Mouse (Mus musculus) midbrain, embryonic 14.5 days (tissue): ENCODE measurements around the gene Zfp956. TPM values are rescaled to one million over a fixed set of nuclear protein-coding genes. Genes with fewer than 3 reads are reported as not detected.

Experiments used
- polyA plus RNA-seq: library from polyadenylated mRNA; unstranded; fragments of >200 nt; fragmentation: Nextera tagmentation; extraction: Ambion mirVana; gene quantifications from 2 replicates; pipeline ENCODE4 v1.2.1, GENCODE M21; 2014

Gene Zfp956
- polyA plus RNA-seq, 1 experiment from 2014 or later: 17.9 TPM

Other genes starting within 250 kb of the Zfp956 start
- 107 and 148 TPM in 2 replicates for gene Pdia4, start 140.0 kb upstream of the Zfp956 start, polyA plus RNA-seq
- gene Zfp786, start 122.5 kb upstream of the Zfp956 start, polyA plus RNA-seq: 15.0 and 16.0 TPM in 2 replicates
- 18.7 and 20.4 TPM in 2 replicates for gene Zfp398, start 117.7 kb upstream of the Zfp956 start, polyA plus RNA-seq
- gene Zfp282, start 76.2 kb upstream of the Zfp956 start, polyA plus RNA-seq: 18.4 and 19.7 TPM in 2 replicates
- gene Zfp212, start 32.9 kb upstream of the Zfp956 start, polyA plus RNA-seq: 11.7 and 16.4 TPM in 2 replicates
- 10.1 and 11.0 TPM in 2 replicates for gene Zfp777, start 95.5 kb downstream of the Zfp956 start, polyA plus RNA-seq
- gene Zfp746, start 133.2 kb downstream of the Zfp956 start, polyA plus RNA-seq: 25.2 and 28.0 TPM in 2 replicates